Mouse (Mus musculus): ENCODE data around the gene Myof. TPM values are rescaled to one million over a fixed set of nuclear protein-coding genes. Genes with fewer than 3 reads are reported as not detected.

Gene Myof
- total and polyA plus RNA-seq, 3 experiments: 0.30 to 4.1 (median 0.59) TPM

GRCm38 (mm10) chr19:38011379-38011778 lies 32.0 kb downstream of the Myof start:
- Histone ChIP-seq H3K27me3 (replicated peaks) (no peaks in the 10 kb centered on the region), H3K27ac (ENCODE audit: insufficient read depth, low read depth) (no peak overlapping the region), H3K9me3 (replicated peaks; ENCODE audit: low read length) (no peaks in the 10 kb centered on the region), H3K79me2 (replicated peaks; ENCODE audit: control insufficient read depth, extremely low read depth, insufficient read depth, poor library complexity, severe bottlenecking) (no peaks in the 10 kb centered on the region), H3K4me2 (ENCODE audit: insufficient read depth, low read depth, poor library complexity, severe bottlenecking) (no peak overlapping the region), H3K4me3 (replicated peaks in 1 of 3; ENCODE audit: low read depth in 2 of 3, low read length in 2 of 3, poor library complexity in 1 of 3) (no peak overlapping the region), H3K9ac (ENCODE audit: insufficient read depth, low read depth) (no peak overlapping the region), H3K36me3 (replicated peaks in 1 of 2; ENCODE audit: control insufficient read depth in 1 of 2, insufficient read depth in 1 of 2, low read length in 1 of 2) (no peaks in the 10 kb centered on the region), H3K4me1 (ENCODE audit: control insufficient read depth in 1 of 2, insufficient read depth in 2 of 2) (peaks cover 3 to 14% of the 10 kb centered on the region in 2 experiments; a peak in 2 of 4 replicates)
- TF ChIP-seq POLR2AphosphoS2 (IDR thresholded peaks at IDR 0.05; ENCODE audit: low read depth, low read length) (no peak), CTCF (conservative IDR thresholded peaks at IDR 0.05 in 1 of 2, IDR thresholded peaks at IDR 0.05 in 1 of 2; ENCODE audit: low read depth in 2 of 2, low read length in 2 of 2) (no peak), MXI1 (IDR thresholded peaks at IDR 0.05; ENCODE audit: low read depth, low read length) (no peak), NRF1 (IDR thresholded peaks at IDR 0.05; ENCODE audit: low read depth, low read length) (no peak), MYC (IDR thresholded peaks at IDR 0.05; ENCODE audit: low read depth, low read length) (no peak), RAD21 (IDR thresholded peaks at IDR 0.05; ENCODE audit: low read depth, low read length) (no peak), MAX (IDR thresholded peaks at IDR 0.05; ENCODE audit: low read length) (no peak), JUND (conservative IDR thresholded peaks at IDR 0.05; ENCODE audit: low read depth, low read length) (no peak), CHD1 (IDR thresholded peaks at IDR 0.05; ENCODE audit: low read depth, low read length) (no peak)
- dilution Hi-C loops (cut with MboI; ENCODE audit: extremely low pct_ligation_motif_present, extremely low pct_unique_long_range_greater_than_20kb, low sequenced_read_pairs): no loop called here
- in situ Hi-C loops (cut with MboI; ENCODE audit: low pct_ligation_motif_present, low pct_unique_long_range_greater_than_20kb, low sequenced_read_pairs): no loop called here
- no peak for DNase-seq (ENCODE audit: extremely low read depth)

- peaks cover 3% of the 10 kb centered on the region for H3K9me3 ChIP-seq (replicated peaks; ENCODE audit: low read length)
- H3K27me3 ChIP-seq (replicated peaks): no peaks in the 10 kb centered on the region
- in situ Hi-C loops (cut with MboI; ENCODE audit: low pct_ligation_motif_present, low pct_unique_long_range_greater_than_20kb, low sequenced_read_pairs): no loop called here
- TF ChIP-seq JUND (conservative IDR thresholded peaks at IDR 0.05; ENCODE audit: low read depth, low read length) (no peak), MEF2A (IDR thresholded peaks at IDR 0.05; ENCODE audit: borderline replicate concordance, low read depth, low read length) (no peak), ZMIZ1 (IDR thresholded peaks at IDR 0.05; ENCODE audit: low read depth, low read length) (no peak), ELF1 (IDR thresholded peaks at IDR 0.05; ENCODE audit: low read depth, low read length) (no peak)
- no peak for DNase-seq (ENCODE audit: extremely low read depth)
- dilution Hi-C loops (cut with MboI; ENCODE audit: extremely low pct_ligation_motif_present, extremely low pct_unique_long_range_greater_than_20kb, low sequenced_read_pairs): no loop called here
- no peak overlapping the region for H3K4me2 ChIP-seq (ENCODE audit: insufficient read depth, low read depth, poor library complexity, severe bottlenecking)
- H3K79me2 ChIP-seq (replicated peaks; ENCODE audit: control insufficient read depth, extremely low read depth, insufficient read depth, poor library complexity, severe bottlenecking): no peaks in the 10 kb centered on the region
- H3K36me3 ChIP-seq (replicated peaks in 1 of 2; ENCODE audit: control insufficient read depth in 1 of 2, insufficient read depth in 1 of 2, low read length in 1 of 2): no peaks in the 10 kb centered on the region
- H3K4me1 ChIP-seq (ENCODE audit: control insufficient read depth in 1 of 2, insufficient read depth in 2 of 2): peaks cover 3 to 24% of the 10 kb centered on the region in 2 experiments; a peak in 3 of 4 replicates
- H3K9ac ChIP-seq (ENCODE audit: insufficient read depth, low read depth): no peak overlapping the region
- no peak overlapping the region for H3K4me3 ChIP-seq (replicated peaks in 1 of 3; ENCODE audit: low read depth in 2 of 3, low read length in 2 of 3, poor library complexity in 1 of 3)
- no peak overlapping the region for H3K27ac ChIP-seq (ENCODE audit: insufficient read depth, low read depth)
Measured at GRCm38 (mm10) chr19:38004809-38005380, 38.5 kb downstream of the Myof start.

All from CH12.LX (cell line).